11 mouse cellular contexts compared by ENCODE assay signal in the genomic region with DNA sequence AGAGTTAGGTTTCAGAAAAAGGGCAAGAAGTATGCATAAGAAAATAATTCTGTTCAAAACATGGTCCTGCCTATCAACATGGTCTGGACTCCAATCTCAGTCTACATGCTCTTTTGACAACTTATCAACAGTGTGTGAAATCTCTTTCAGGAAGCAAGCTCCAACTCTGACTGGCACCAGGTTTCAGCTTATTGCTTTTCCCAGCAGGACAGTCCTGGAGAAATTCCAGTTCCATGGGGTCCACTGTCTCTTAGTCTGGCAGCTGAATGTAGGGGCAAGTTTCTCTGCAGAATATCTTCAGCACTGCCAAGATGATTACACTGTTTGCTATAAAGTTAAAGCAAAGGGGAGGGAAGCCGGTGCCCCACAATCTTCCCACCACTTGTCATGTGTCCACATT.
"Had no signal": no experiment of that assay in that cellular context is flagged by ENCODE, and none has a peak within 500 bp of the region (broad histone marks: within the 10 kb centered on the region; RNA-seq: fewer than 3 reads in every experiment).

No protein-coding gene starts in this region.

- H3K4me2 ChIP-seq: limb, embryonic 13.5 days; midbrain, embryonic 13.5 days; neural tube, embryonic 13.5 days had no signal

- H3K9me3 ChIP-seq: limb, embryonic 13.5 days; midbrain, embryonic 13.5 days; neural tube, embryonic 13.5 days had no signal

- ATAC-seq: midbrain, embryonic 13.5 days had no signal

- H3K36me3 ChIP-seq: limb, embryonic 13.5 days; midbrain, embryonic 13.5 days; neural tube, embryonic 13.5 days had no signal

- H3K4me1 ChIP-seq: limb, embryonic 13.5 days; midbrain, embryonic 13.5 days; neural tube, embryonic 13.5 days had no signal

- H3K4me3 ChIP-seq: limb, embryonic 13.5 days; midbrain, embryonic 13.5 days; neural tube, embryonic 13.5 days had no signal

- H3K27me3 ChIP-seq: limb, embryonic 13.5 days; midbrain, embryonic 13.5 days; neural tube, embryonic 13.5 days had no signal

- DNase-seq: kidney, postnatal 25 days; lung, adult 18-20 months; retina, postnatal 1 day; right cerebral cortex, postnatal 4 days; spleen, adult 18-20 months; thymus, adult 18-20 months; thymus, postnatal 14 days had no signal

- H3K9ac ChIP-seq: limb, embryonic 13.5 days; liver, embryonic 14.5 days; midbrain, embryonic 13.5 days; neural tube, embryonic 13.5 days had no signal

- H3K27ac ChIP-seq: limb, embryonic 13.5 days; liver, embryonic 14.5 days; midbrain, embryonic 13.5 days; neural tube, embryonic 13.5 days had no signal
